Mouse (Mus musculus): Measurements from ENCODE around the gene Poll.

- TF ChIP-seq POLR2A (IDR thresholded peaks at IDR 0.05; ENCODE audit: borderline replicate concordance, insufficient read depth, low read length) (no peak), CTCF (IDR thresholded peaks at IDR 0.05; ENCODE audit: borderline replicate concordance, insufficient read depth, low read depth, low read length) (no peak)
Observed at GRCm38 (mm10) chr19:45584856-45585620, 24.7 kb upstream of the Poll start.
